Mouse (Mus musculus): Measurements from ENCODE around the gene 4932438H23Rik. TPM values are rescaled to one million over a fixed set of nuclear protein-coding genes. Genes with fewer than 3 reads are reported as not detected.

The 4932438H23Rik gene
- polyA plus RNA-seq, 1 experiment from 2014 or later = 0.11 TPM

DNA sequence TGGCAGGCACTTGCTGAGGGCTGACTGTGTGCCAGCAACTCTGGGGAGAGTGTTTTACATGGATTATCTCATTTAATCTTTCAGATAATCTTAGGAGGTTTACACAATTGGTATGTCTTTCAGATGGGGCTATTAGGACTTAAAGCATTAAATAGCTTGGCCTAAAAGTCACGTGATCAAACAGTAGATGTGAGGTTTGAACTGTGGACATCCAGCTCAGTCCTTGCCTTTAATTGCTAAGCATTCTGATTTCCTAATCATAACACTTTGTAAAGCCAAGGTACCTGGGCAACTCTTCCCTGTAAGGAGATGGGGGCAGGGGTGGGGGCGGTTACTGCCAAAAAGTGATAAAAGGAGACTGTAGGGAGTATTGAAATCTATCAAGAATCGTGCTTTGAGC is 41.7 kb upstream of the 4932438H23Rik start:
- Histone ChIP-seq H3K4me3 (ENCODE audit: low read depth, low read length) (no peak overlapping the region), H3K9ac (no peak overlapping the region), H3K36me3 (ENCODE audit: insufficient read depth) (no peaks in the 10 kb centered on the region), H3K9me3 (ENCODE audit: low read depth, low read length) (no peaks in the 10 kb centered on the region), H3K4me2 (no peak overlapping the region), H3K27me3 (ENCODE audit: insufficient read depth, low read length) (peaks cover 28% of the 10 kb centered on the region; the same call in 1 of the 2 replicates), H3K27ac (ENCODE audit: low read depth) (no peak overlapping the region), H3K4me1 (ENCODE audit: insufficient read depth) (no peaks in the 10 kb centered on the region)
- 81% methylated on average over 3 of the region's 3 CpGs for WGBS
- DNase-seq (no peak), ATAC-seq (ENCODE audit: insufficient read depth) (no peak)
- TF ChIP-seq CTCF (IDR thresholded peaks at IDR 0.05; ENCODE audit: low read depth) = no peak

GRCm38 (mm10) chr16:91129916-91130315 is 35.0 kb upstream of the 4932438H23Rik start:
- H3K27me3 ChIP-seq (ENCODE audit: insufficient read depth, low read length) = no peaks in the 10 kb centered on the region
- DNase-seq (peak; percentile 53), ATAC-seq (ENCODE audit: insufficient read depth) (no peak)
- H3K9me3 ChIP-seq (ENCODE audit: low read depth, low read length) = no peaks in the 10 kb centered on the region
- H3K36me3 ChIP-seq (ENCODE audit: insufficient read depth) = no peaks in the 10 kb centered on the region
- no peak overlapping the region for H3K9ac ChIP-seq
- H3K4me1 ChIP-seq (ENCODE audit: insufficient read depth) = no peaks in the 10 kb centered on the region
- TF ChIP-seq CTCF (IDR thresholded peaks at IDR 0.05; ENCODE audit: low read depth) = no peak
- no peak overlapping the region for H3K4me3 ChIP-seq (ENCODE audit: low read depth, low read length)
- 73% methylated on average over 15 of the region's 15 CpGs for WGBS
- H3K4me2 ChIP-seq = no peak overlapping the region
- H3K27ac ChIP-seq (ENCODE audit: low read depth) = no peak overlapping the region

- no peaks in the 10 kb centered on the region for H3K36me3 ChIP-seq (ENCODE audit: insufficient read depth)
- 63% methylated on average over 4 of the region's 4 CpGs for WGBS
- ATAC-seq (ENCODE audit: insufficient read depth) (no peak), DNase-seq (no peak)
- H3K27ac ChIP-seq (ENCODE audit: low read depth) = no peak overlapping the region
- H3K4me3 ChIP-seq (ENCODE audit: low read depth, low read length) = no peak overlapping the region
- H3K27me3 ChIP-seq (ENCODE audit: insufficient read depth, low read length) = no peaks in the 10 kb centered on the region
- H3K9me3 ChIP-seq (ENCODE audit: low read depth, low read length) = no peaks in the 10 kb centered on the region
- TF ChIP-seq CTCF (IDR thresholded peaks at IDR 0.05; ENCODE audit: low read depth) = no peak
- H3K9ac ChIP-seq = no peak overlapping the region
- H3K4me2 ChIP-seq = no peak overlapping the region
- H3K4me1 ChIP-seq (ENCODE audit: insufficient read depth) = no peaks in the 10 kb centered on the region
These were observed 33.5 kb upstream of the 4932438H23Rik start for GRCm38 (mm10) chr16:91128431-91128830.

DNA sequence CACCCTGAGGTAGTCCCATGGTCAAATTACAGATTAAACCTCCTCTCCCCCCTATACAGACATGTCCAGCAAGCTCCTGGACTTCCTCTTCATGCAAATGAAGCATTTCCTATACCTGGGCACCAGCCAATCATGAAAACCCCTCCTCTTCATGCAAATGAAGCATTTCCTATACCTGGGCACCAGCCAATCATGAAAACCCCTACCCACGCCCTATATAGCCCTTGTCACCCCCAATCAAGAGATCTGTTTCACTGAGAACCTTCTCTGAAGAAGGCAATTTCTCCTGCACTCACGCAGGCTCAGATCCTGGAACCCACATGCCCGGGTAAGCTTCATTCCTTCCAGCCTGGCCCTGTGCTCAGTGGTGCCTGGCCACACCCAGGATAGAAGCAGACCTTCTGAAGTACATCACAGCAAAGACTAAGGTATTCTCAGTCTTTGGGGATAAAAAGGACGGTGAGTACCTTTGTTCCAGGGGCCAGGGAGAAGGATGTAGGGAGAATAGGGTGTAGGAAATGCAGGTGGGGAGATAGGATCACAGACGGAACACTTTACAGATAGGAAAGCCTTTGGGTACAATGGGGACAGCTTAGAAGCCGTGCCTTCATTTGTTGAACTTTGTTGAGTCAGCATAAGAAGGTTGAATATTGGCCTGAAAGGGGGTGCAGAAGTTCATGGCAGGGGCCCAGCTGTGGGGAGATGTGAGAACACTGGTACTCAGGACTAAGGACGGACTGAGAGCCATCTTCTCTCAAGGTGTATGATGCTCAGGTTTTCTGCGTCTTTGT is 32.0 kb upstream of the 4932438H23Rik start:
- no peaks in the 10 kb centered on the region for H3K36me3 ChIP-seq (ENCODE audit: insufficient read depth)
- H3K27me3 ChIP-seq (ENCODE audit: insufficient read depth, low read length) = no peaks in the 10 kb centered on the region
- H3K9me3 ChIP-seq (ENCODE audit: low read depth, low read length) = no peaks in the 10 kb centered on the region
- no peak overlapping the region for H3K4me2 ChIP-seq
- no peaks in the 10 kb centered on the region for H3K4me1 ChIP-seq (ENCODE audit: insufficient read depth)
- H3K9ac ChIP-seq = no peak overlapping the region
- ATAC-seq (ENCODE audit: insufficient read depth) (no peak), DNase-seq (no peak)
- H3K4me3 ChIP-seq (ENCODE audit: low read depth, low read length) = no peak overlapping the region
- no peak overlapping the region for H3K27ac ChIP-seq (ENCODE audit: low read depth)
- WGBS = 77% methylated on average over 8 of the region's 8 CpGs
- TF ChIP-seq CTCF (IDR thresholded peaks at IDR 0.05; ENCODE audit: low read depth) = no peak

DNA sequence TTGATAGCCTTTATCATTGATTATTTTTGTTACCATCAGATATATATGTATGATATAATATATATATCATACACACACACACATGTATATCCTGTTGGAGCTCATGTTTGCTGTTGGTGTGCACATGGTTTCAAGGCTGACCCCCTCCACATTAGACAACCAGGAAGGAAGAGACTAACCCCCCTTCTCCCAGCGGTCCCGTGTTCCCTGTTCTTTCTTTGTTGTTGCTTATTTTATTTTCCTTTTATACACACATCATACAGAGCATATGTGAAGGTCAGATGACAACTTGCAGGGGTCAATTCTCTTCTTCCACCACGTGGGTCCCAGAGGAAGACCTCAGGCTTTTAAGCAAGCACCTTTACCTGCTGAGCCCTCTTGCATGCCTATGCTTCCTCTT is 29.3 kb upstream of the 4932438H23Rik start:
- ATAC-seq (ENCODE audit: insufficient read depth) = no peak
- Histone ChIP-seq H3K9me3 (ENCODE audit: low read depth, low read length) (no peaks in the 10 kb centered on the region), H3K4me3 (ENCODE audit: low read depth, low read length) (no peak overlapping the region), H3K36me3 (ENCODE audit: insufficient read depth) (no peaks in the 10 kb centered on the region), H3K4me2 (no peak overlapping the region), H3K9ac (no peak overlapping the region), H3K27ac (ENCODE audit: low read depth) (no peak overlapping the region), H3K27me3 (ENCODE audit: insufficient read depth, low read length) (no peaks in the 10 kb centered on the region), H3K4me1 (ENCODE audit: insufficient read depth) (no peaks in the 10 kb centered on the region)
- no peak for DNase-seq
- 64% methylated on average over 3 of the region's 3 CpGs for WGBS
- no peak for TF ChIP-seq CTCF (IDR thresholded peaks at IDR 0.05; ENCODE audit: low read depth)

GRCm38 (mm10) chr16:91123821-91124220 is 28.9 kb upstream of the 4932438H23Rik start:
- 73% methylated on average over 1 of the region's 1 CpGs for WGBS
- no peak for DNase-seq
- Histone ChIP-seq H3K4me2 (no peak overlapping the region), H3K36me3 (ENCODE audit: insufficient read depth) (no peaks in the 10 kb centered on the region), H3K4me1 (ENCODE audit: insufficient read depth) (no peaks in the 10 kb centered on the region), H3K9me3 (ENCODE audit: low read depth, low read length) (no peaks in the 10 kb centered on the region), H3K4me3 (ENCODE audit: low read depth, low read length) (no peak overlapping the region), H3K27ac (ENCODE audit: low read depth) (no peak overlapping the region), H3K27me3 (ENCODE audit: insufficient read depth, low read length) (no peaks in the 10 kb centered on the region), H3K9ac (no peak overlapping the region)
- TF ChIP-seq CTCF (IDR thresholded peaks at IDR 0.05; ENCODE audit: low read depth) = no peak
- ATAC-seq (ENCODE audit: insufficient read depth) = no peak

GRCm38 (mm10) chr16:91119879-91120278 is 25.0 kb upstream of the 4932438H23Rik start:
- no peaks in the 10 kb centered on the region for H3K4me1 ChIP-seq (ENCODE audit: insufficient read depth)
- WGBS = 82% methylated on average over 6 of the region's 6 CpGs

More at GRCm38 (mm10) chr16:91119879-91120278, 25.0 kb upstream of the 4932438H23Rik start:
- H3K27me3 ChIP-seq (ENCODE audit: insufficient read depth, low read length) = no peaks in the 10 kb centered on the region
- H3K4me3 ChIP-seq (ENCODE audit: low read depth, low read length) = no peak overlapping the region
- H3K36me3 ChIP-seq (ENCODE audit: insufficient read depth) = no peaks in the 10 kb centered on the region
- no peak overlapping the region for H3K9ac ChIP-seq
- no peak overlapping the region for H3K27ac ChIP-seq (ENCODE audit: low read depth)
- no peak for TF ChIP-seq CTCF (IDR thresholded peaks at IDR 0.05; ENCODE audit: low read depth)
- H3K9me3 ChIP-seq (ENCODE audit: low read depth, low read length) = no peaks in the 10 kb centered on the region
- DNase-seq = no peak
- no peak overlapping the region for H3K4me2 ChIP-seq
- no peak for ATAC-seq (ENCODE audit: insufficient read depth)

Data from lung, embryonic 14.5 days (tissue).